Mouse (Mus musculus) spleen, postnatal 14 days (tissue): ENCODE results near the gene Matn4.

Experiments used
- DNase-seq, 2 experiments: peaks; one replicate each; pipeline ENCODE4 v3.0.0; 2021 to 2022; ENCODE audit warnings: low spot score in 2 of 2

Gene Matn4

DNA sequence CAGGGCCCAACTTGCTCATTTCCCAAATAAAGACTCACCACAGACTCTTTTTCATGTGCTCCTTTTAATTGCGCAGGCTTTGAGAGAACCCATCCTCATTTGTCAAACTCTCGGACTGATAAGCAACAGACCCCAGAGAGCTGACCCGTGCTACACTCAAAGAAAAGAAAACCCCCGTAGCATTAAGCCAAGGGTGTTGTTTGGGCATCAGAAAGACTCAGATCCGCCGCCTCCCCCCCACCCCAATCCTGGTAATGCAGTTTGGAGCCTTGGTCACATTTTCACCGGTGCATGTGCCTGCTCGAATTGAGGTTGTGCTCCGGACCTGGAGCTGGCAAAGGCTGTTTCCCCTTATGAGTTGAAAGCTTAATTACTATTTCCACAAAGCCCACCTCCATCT, at the start of gene Matn4:
TSS of gene Matn4 (minus strand) at position 101 of the 400 bp plus-strand sequence.
- DNase-seq: no peak

DNA sequence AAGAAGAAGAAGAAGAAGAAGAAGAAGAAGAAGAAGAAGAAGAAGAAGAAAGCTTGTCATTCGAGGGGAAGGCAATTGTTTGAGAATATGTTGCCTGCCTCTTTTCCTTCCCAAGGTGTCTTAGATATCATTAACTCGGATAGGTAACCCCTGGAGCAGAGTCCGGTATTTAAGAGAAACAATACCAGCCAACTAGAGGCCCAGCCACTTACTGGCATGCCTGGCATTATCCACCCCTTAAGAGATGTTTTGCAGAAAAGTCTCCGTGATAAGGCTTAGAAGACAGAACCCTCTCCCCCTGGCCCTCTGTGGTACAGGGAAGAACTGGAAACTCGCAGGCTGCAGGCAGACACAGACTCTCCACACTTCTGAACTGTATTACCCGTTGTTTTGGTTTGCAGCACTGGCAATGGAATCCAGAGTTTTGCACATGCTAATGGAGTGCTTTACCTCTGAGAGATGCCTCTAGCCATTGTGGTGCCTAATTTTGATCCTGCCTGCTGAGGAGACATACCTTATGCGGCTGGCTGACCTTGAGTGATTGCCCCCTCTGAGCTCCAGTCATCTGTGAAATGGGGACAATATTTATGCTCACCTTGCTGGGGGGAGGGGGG, 49.0 kb upstream of the Matn4 start:
- no peak for DNase-seq

DNA sequence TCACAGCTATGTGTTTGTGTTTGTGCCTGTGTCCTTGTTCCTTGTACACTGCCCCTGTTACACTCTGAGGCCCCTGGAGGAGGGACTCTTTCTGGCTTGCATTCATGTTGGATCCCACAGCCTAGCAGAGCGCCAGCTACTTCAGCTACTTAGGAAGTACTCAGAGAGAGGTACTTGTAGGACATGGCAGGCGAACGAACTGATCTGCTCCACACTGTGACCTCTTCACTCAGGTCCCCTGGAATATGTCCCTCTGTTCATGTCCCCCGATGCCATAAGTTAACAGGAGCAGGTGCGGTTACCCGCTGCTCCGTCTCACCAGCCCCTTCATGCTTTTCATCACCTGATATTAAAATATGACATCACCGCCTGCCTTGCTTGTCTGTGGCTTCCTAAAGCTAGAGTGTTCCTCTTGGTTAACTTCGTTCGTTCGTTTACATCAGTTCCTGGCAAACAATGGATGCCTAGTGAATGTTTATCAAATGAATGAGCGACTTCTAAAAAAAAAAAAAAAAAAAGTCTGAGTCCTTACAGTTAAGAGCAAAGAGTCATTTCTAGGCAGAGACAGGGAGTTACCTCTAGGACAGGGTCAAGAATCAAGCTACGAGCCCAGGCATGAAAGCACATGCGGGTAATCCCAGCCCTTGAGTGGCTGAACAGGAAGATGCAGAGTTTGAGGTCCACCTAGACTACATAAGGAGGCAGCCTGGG, 48.2 kb upstream of the Matn4 start:
- DNase-seq: no peak

DNA sequence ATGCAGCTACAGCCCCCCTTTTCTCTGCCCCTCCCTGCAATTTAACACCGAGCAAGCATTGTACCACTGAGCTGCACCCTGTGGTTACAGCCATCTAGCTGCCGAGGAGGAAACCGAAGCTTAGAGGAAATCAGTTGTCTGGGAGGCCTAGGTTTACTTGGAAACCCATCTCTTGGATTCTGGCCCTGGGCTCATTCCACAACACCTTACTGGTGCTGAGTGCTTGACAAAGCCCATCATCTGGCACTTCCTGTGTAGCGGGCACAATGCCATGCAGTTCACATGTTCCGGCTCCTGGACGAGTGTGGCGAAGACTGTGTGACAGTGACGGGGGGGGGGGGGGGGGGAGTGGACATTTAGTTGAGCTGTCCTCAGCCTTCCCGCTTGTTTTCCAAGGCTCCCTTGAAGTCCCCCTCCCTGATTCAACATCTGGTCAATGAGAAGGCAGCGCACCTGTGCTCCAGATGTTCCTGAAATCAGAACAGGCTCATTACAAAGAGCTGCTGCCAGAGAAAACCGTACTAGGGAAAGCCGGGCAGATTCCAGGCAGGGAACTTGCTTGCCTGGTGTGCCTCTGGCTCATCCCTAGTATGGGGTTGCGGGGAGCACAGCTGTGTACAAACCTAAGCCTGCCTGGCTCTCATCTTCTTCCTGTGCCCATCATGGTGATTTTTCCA, 47.2 kb upstream of the Matn4 start:
- DNase-seq: no peak

DNA sequence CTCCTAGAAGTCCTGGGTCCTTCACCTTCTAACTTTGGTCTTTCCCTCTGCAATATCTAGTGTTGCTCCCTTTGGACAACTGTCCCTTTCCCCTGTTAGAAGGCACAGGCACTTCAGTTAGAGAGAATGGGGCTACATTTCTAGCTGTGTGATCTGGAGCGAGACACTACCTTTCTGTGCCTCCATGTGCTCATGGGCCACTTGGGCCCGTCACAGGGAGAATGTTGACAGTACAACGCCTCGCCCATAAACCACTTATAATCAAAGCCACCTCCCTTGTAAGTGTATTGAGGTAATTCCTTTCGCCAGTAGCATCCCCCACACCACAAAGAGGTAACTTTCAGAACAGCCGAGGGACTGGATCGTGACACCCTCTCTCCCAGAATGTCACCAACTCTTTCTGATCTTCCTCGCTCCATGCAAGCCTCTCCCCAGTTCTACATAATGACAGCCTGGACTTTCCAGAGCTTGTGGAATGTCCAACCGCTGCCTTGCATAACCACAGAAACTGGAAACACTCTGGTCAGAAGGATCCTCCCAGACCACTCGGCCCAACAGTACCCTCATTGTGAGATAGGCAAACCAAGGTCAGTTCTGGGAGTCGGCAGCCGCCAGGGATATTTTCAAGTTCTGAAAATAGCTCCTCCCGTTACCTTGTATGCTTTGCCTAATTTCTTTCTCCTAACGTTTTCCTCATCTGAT, 44.5 kb upstream of the Matn4 start:
- no peak for DNase-seq

DNA sequence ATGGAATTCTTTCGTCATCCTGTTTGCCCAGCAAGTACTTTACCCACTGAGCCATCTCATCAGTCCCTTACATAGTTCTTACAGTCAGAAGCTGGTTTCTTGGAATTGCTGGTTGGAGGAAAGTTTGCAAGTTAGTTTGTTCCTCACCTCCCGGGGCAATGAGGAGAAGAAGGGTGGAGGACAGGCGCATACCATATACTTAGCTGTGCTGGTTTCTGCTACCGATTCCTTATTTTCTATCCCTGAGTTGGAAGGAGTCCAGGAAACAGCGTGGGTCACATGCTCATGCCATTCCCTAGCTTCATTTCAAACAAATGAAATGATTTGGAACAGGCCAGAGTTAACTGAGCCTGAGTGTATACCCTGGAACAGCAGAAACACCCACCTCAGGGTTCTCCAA, 44.0 kb upstream of the Matn4 start:
- DNase-seq: no peak

DNA sequence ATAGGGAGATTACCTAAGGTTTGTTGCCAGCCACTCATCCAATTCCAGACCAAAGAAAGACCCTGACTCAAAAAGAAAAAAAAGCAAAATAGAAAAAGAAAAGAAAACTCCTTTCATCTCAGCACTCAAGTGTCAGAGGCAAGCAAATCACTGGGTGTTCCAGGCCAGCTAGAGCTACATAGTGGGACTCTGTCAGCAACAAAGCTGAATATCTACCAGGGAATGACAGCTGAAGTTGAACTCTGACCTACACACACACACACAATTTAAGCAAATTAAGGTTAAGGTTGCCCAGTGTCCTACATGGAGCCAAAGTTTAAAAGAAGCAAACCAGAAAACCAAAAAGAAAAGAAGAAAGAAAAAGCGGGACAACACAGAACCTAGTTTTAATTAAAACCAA, 43.2 kb upstream of the Matn4 start:
- no peak for DNase-seq

DNA sequence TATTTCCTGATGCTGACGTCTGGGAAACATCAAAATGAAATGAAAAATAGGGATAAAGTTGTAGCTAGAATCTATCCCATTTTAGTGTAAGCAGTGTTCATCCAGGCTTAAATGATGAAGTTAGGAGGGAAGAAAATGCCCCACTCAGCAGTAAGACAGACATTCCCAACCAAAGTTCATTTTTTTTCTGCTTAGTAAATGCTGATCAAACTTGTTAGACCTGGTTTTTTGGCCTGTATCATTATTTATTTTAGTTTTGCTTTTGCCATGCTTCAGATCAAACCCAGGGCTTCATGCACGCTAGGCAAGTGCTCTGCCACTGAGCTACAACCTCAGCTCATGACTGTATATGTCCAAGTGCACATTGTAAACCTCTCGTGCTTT, 41.1 kb upstream of the Matn4 start:
- no peak for DNase-seq

DNA sequence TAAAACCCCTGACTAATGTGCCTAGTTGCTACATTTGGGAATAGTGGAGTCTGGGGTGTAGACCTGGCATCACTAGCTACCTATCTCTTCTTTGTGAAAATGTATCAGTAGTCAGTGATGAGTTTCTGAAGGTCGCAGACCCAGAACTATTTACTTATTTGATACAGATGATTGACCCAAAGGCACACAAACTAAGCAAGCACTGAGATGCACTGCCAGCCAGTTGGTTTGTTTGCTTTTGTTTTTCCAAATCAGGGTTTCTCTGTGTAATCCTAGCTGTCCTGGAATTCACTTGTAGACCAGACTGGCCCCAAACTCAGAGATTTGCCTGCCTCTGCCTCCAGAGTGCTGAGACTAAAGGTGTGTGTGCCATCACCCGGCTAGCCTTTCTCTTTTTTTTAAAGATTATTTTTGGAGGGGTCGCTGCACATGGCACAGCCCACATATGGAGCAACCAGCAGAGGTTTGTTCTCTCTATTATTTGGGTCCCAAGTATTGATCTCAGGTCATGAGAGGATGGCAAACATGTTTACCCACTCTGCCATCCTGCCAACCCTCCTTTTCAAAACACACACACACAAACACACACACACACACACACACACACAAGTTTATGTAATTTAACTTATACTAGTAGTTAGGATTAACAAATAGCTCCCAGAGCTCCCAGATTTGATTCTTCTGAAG, 40.6 kb upstream of the Matn4 start:
- DNase-seq: no peak

DNA sequence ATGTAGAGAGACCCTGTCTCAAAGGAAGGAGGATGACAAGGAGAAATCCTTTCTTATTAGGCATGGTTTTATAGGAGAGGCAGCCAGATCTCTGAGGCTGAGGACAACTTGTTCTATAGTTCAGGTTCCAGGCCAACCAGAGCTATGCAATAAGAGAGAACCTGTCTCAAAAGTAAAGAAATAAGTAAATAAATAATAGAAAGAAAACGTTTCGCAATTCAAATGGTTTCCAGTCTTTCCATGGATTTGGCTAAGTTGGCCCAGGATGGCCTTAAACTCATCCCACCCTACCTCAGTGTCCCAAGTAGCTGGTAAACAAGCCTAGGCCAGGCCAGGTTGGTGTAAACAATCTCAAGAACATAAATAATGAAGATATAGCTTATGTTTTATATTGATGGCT, 39.7 kb upstream of the Matn4 start:
- no peak for DNase-seq

DNA sequence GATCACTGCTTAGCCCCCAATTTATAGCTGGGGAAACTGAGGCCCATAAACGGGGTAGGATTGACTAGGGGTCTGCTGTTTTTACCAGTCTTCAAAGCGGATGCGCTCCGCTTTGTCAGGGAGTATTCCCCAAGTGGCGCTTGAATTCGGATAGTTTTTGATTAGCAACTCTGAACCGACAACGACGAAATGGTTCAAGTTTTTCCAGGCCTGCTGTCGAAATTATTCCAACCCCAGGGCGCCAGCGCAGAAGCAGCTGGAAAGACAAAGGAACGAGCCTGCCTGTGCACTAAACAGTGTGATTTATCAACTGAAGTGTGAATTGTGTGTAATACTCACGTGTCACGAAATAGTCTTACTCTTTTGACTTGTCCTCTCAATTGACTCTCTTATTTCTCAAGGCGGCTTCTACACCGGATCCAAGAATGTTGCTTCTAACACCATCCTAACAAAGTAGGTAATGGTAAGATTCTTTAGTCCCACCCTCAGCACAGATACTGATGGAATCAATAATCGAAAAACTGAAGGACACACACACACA, 38.6 kb upstream of the Matn4 start, which contains the start of gene Sdc4:
TSS of gene Sdc4 (minus strand) at position 428 of the 541 bp plus-strand sequence.
- DNase-seq: no peak

DNA sequence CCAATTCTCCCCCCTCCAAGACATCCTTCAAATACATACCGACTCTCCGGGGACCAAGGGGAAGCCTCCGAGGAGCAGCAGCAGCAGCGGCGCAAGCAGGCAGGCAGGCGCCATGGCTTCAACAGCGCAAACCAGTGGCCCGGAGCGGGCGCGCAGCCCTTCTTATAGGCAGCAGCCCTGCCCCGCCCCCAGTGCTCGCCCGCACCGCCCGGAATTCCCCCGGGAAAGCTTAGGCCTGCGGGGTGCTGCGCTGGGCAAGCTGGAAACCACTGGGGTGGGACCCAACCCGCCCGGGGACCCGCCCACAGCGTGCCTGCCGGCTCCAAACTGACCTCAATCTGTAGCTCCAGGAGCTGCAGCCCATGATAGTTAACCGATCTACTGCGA, 38.1 kb upstream of the Matn4 start:
- peak; percentile 62 to 73 for DNase-seq

DNA sequence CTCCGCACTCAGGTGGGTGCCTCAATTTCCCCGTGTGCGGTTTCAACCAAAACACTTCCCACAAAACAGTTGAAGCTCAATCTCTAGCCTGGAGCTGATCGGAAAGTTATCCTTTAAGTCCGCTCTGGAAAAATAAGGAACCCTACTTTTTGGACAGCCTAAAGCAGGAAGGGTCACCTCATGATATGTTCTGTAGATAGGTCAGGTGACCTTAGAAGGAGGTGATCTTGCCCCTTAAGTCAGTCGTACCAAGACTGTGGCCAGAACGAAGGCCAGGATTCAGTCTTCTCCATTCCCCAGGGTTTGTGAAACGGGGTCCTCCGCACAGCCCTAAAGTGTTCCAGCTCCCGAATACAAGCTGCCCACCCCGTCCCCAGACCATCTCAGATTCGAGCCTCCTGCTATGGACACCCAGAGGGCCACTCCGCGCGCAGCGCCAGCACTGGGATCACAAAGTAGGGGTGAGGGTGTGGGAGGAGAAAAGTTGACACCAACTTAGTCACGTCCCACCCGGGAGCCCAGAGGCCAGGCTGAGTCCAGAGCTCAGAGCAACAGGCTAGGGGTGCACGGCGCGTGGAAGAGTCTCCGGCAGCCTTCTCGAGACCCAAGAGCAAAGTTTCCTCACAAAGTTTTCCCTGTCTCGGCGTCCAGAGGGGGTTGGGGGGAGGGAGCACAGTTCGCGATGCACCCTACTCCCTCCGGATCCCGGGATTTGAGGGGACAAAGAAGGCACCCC, 37.5 kb upstream of the Matn4 start:
- no peak for DNase-seq

DNA sequence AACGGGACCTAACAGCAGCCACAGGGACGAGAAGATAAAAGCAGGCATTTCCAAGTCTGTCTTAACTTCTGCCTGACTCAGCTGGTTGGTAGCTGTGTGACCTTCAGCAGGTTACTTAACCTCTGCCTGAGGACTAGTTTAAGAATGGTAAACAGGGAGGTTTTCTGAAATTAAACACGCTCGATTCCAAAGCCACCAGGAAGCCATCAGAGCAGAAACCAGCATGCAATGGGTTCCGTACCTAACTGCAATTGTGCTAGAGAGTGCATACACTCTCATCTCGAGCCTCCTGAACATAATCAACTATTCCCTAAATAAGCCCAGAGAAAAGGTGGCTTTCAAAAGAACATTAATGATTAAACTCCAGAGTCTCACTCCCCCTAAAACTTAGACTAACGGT, 36.8 kb upstream of the Matn4 start:
- DNase-seq: no peak

DNA sequence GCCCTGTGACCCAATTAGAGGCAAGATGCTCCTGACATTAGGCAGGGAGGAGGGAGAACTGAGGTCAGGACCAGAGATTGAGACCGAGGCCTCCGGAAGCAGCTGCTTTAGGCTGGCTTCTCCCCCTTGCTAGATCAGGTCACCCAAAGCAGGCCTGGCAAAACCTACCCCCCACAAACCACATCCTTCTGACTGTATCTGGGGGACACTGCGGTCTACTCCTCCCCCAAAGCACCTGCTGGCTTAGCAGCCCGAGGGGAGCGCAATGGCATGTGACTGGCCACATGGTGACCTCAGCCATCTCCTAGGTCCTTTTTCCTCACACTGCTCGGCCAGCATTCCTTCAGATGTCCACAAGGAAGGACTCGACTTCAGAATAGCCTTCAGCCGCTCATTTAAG, 36.2 kb upstream of the Matn4 start:
- peak; percentile 37 to 54 for DNase-seq

DNA sequence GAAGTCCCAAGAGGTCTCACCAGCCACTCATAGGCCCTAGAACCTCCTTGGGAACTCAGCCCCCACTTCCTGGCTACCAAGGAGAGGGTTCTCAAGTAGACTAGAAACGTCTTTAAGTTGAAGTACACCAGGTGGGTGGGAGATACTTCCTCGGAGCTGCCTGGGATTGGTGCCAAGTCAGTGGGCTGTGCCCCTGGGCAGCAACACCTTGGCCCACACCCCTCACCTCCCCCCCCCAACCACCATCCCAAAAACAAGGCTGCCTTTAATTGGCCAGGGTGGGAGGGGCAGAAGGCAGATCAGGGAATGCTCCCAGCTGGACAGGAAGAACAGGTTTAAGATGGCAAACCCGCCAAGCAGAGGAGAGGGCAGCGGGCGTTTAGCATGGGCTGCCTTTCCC, 35.4 kb upstream of the Matn4 start:
- DNase-seq: no peak

DNA sequence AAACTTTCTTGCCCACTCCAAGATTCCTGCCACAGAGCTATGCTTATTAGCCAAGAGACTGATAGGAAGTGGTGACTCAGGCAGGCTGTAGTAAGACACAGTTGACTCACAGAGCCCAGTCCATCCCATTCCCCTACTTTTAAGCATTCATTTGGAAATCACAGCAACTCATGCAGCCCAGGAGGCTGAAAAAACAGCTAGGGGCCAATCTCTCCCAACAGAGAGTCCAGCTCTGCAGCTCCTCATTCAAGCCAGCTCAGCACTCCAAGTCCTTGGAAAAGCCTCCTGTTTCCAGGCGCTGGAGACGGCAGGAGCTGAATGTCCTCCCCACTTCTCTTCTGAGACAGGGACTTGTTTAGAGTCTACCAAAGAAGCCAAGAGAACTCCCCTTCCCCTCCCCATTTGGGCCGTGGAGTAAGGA, 34.1 kb upstream of the Matn4 start:
- DNase-seq: no peak

DNA sequence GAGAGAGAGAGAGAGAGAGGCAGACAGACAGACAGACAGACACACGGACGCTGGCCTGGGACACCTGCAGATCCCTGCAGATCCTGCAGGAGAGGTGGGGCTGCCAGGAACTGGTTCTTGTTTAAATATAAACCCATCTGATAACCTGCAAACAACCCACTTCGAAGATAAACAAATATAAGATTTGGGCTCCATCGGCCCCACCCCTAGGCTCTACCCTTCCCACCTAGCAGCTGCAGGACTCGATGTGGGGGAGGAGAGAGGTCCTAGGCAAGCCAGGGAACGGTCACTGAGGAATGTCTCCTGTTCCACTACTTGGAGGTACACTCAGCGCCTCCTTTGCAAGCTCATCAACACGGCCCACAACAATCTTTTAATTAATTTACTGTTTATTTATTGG, 33.3 kb upstream of the Matn4 start:
- no peak for DNase-seq

DNA sequence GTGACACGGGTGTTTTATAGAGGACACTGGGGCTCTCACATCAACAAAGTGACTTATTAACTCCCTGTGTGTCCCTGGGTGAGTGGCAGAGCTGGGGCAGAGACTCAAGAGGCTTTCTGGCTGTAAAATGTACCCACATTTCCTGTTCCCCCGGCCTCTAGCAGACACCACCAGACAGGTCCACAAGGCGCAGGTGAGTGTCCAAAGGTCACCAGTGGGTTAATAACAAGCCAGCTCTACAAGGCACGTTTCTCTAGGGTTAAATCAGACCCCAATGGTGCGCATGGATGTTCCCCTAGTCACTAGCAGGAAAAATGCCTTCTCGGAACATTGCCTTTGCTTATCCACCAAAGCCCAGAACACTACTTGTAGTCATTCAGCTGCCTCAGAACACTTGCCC, 32.8 kb upstream of the Matn4 start:
- no peak for DNase-seq

DNA sequence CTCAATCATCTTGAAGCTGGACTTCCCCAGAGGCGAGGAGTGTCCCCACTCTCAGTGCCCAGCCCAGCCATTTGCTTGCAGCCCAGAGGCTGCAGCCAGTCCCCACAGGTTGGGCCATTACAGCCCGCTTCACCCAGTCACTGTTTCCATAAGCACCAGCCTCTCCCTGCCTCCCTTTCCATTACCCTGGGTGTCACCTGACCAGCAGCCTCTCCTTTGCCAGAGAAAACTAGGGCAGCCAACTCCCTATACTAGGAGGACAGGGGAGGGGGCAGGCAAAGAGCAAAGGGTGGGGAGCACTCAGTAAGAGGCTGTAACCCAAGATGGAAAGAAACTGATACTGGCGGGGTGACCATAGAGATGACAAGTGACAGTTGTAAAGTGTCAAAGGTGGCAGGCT, 32.0 kb upstream of the Matn4 start:
- DNase-seq: no peak
